8 mouse cellular contexts compared by ENCODE assay signal in the genomic region with DNA sequence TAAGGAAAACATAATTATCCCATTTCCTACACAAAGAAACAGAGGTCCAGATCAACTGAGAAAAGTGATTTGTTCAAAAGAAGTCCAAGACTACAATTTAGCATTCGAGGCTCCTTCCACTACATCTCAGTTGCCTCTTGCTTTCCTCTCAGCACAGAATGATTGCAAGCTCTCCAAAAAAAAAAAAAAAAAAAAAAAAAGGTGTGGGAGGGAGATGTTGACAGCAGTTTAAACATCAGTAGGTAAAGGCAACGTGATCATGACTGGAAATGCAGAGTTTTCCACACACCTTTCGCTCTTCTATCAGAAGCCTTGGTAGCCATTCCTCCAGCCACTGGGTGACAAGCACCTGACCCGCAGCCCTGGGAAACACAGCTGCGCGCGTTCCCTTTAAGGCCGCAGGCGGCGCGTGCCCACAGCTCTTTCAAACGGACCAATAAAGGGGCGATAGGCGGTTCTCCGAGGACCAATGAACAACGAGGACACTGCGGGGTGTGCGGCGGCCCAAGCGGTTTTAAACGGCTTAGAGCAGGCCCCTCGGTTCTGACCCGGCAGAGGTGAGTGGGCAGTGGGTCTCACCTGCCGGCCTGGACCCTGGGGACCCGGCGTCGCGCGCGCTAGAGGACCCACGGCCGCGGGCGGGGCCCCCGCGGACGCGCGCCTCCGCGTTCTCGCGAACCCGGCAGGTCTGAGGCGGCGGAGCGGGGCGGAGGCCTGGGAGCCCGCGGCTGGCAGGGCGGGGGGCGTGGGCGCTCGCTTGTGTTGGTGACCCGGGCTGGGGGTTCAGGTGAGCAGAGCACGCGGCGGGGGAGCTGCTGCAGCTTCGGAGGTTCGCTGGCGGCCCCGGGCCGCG. TPM values are rescaled to one million over a fixed set of nuclear protein-coding genes. Genes with fewer than 3 reads are reported as not detected.
A peak's percentile ranks its signal among the peaks of the same experiment; 100 is the strongest.
DNase-seq lines count a peak whose midpoint lies in the region; ATAC-seq lines count a peak whose summit lies in the region.

A gene (plus strand): TSS at position 469 of the 853 bp plus-strand sequence.

- ATAC-seq in hindbrain, embryonic 15.5 days (ENCODE audit: low FRiP score, low read depth) = peak; percentile 99

- peak; percentile 88 for DNase-seq in T-cell, adult 2 months (ENCODE audit: low spot score)
- peak; percentile 93 to 94 for DNase-seq in cerebellum, postnatal 36 days
- peak; percentile 95 to 97 for DNase-seq in frontal cortex, postnatal 36 days (ENCODE audit: low spot score in 2 of 2)
- DNase-seq in left cerebral cortex, adult 11 months (ENCODE audit: low spot score) = peak; percentile 89
- DNase-seq in lung, postnatal 4 days = peak; percentile 92 to 94
- DNase-seq in retina, postnatal 7 days (ENCODE audit: low read depth, low spot score) = peak; percentile 87
- DNase-seq in urinary bladder, adult 2 months (ENCODE audit: low spot score) = peak; percentile 82

- H3K9ac ChIP-seq in hindbrain, embryonic 15.5 days = peak within 1 kb of the TSS; percentile 87

- 0 out of 2 replicates have a peak, but pooled peaks cover 11% of the 10 kb centered on the region for H3K36me3 ChIP-seq in hindbrain, embryonic 15.5 days

- under 1% methylated on average over 61 of the region's 64 CpGs for WGBS in hindbrain, embryonic 15.5 days

- H3K27ac ChIP-seq in hindbrain, embryonic 15.5 days (replicated peaks) = peak within 1 kb of the TSS; percentile 86

- H3K4me3 ChIP-seq in hindbrain, embryonic 15.5 days = peak within 1 kb of the TSS; percentile 82

- H3K27me3 ChIP-seq in hindbrain, embryonic 15.5 days = no peaks in the 10 kb centered on the region

- H3K4me2 ChIP-seq in hindbrain, embryonic 15.5 days = peak within 1 kb of the TSS; percentile 72

- H3K4me1 ChIP-seq in hindbrain, embryonic 15.5 days (replicated peaks) = peaks cover 15% of the 10 kb centered on the region

- no peaks in the 10 kb centered on the region for H3K9me3 ChIP-seq in hindbrain, embryonic 15.5 days

RNA-seq across cellular contexts. Expression of the gene that starts here (rescaled TPM):
- polyA plus RNA-seq in hindbrain, embryonic 15.5 days (2015; fragmentation: Nextera tagmentation; extraction: Ambion mirVana) = 92.1 and 117 TPM in 2 replicates
- polyA plus RNA-seq in urinary bladder, adult 2 months (2012; rRNA removed) = 19.6 and 22.9 TPM in 2 replicates

Comparison
In these comparisons a context has a peak if more than half of its experiments do, and no peak if none do; other contexts are left out.
1. Peak in every context shown above with its lines: DNase-seq, ATAC-seq, H3K4me3 ChIP-seq and H3K27ac ChIP-seq.